In the genomic region with DNA sequence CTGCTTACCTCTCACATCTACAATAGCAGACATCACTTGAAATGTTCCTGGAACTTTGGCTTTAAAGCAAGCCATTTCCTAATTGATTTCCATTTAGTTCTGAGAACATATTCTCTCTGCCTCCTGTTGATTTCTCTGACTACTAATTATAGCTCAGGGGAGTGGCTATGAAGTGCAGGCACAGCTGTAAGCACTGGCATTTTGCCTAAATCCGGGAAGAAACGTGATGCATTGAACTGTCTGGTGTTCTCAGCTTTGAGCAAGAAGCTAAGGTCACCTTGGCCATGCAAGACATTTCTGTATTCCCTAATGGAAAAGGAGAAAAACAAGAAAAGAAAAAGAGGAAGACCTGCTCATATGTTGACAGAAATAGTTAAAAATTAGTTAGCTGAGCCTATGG, we compare ENCODE assay signal across 8 mouse cellular contexts. TPM values are rescaled to one million over a fixed set of nuclear protein-coding genes. Genes with fewer than 3 reads are reported as not detected.
DNase-seq lines count a peak whose midpoint lies in the region; ATAC-seq lines count a peak whose summit lies in the region.

No protein-coding gene starts in this region.

- peak; percentile 44 for DNase-seq in retina, postnatal 1 day
- no peak for DNase-seq in retina, embryonic 14.5 days (ENCODE audit: low spot score)
- peak; percentile 63 for DNase-seq in kidney, adult 9 months
- DNase-seq in layer of hippocampus, adult 11-12 months (ENCODE audit: low spot score): no peak

- no peaks in the 10 kb centered on the region for H3K9me3 ChIP-seq in forebrain, embryonic 15.5 days
- no peaks in the 10 kb centered on the region for H3K9me3 ChIP-seq in forebrain, embryonic 12.5 days
- H3K9me3 ChIP-seq in stomach, embryonic 15.5 days: no peaks in the 10 kb centered on the region

- no peak overlapping the region for H3K4me2 ChIP-seq in forebrain, embryonic 15.5 days (replicated peaks)
- no peak overlapping the region for H3K4me2 ChIP-seq in forebrain, embryonic 12.5 days
- H3K4me2 ChIP-seq in stomach, embryonic 15.5 days: 0 out of 2 replicates have a peak overlapping the region, but pooled peaks have one; percentile 6

- no peaks in the 10 kb centered on the region for H3K27me3 ChIP-seq in forebrain, embryonic 15.5 days
- no peaks in the 10 kb centered on the region for H3K27me3 ChIP-seq in forebrain, embryonic 12.5 days
- H3K27me3 ChIP-seq in stomach, embryonic 15.5 days (replicated peaks): no peaks in the 10 kb centered on the region

- H3K36me3 ChIP-seq in forebrain, embryonic 15.5 days: no peaks in the 10 kb centered on the region
- no peaks in the 10 kb centered on the region; the same call in 1 of the 2 replicates for H3K36me3 ChIP-seq in forebrain, embryonic 12.5 days (replicated peaks)
- no peaks in the 10 kb centered on the region for H3K36me3 ChIP-seq in stomach, embryonic 15.5 days

- H3K9ac ChIP-seq in forebrain, embryonic 15.5 days (replicated peaks): no peak overlapping the region
- H3K9ac ChIP-seq in forebrain, embryonic 12.5 days: no peak overlapping the region
- H3K9ac ChIP-seq in stomach, embryonic 15.5 days: no peak overlapping the region

- H3K27ac ChIP-seq in forebrain, embryonic 15.5 days (replicated peaks): peak overlapping the region; percentile 43; the same call in 1 of the 2 replicates
- H3K27ac ChIP-seq in forebrain, embryonic 12.5 days: no peak overlapping the region
- H3K27ac ChIP-seq in stomach, embryonic 15.5 days: peak overlapping the region; percentile 78; the same call in 1 of the 2 replicates

- H3K4me1 ChIP-seq in forebrain, embryonic 15.5 days: peaks cover 14% of the 10 kb centered on the region
- H3K4me1 ChIP-seq in forebrain, embryonic 12.5 days: peaks cover 20% of the 10 kb centered on the region
- H3K4me1 ChIP-seq in stomach, embryonic 15.5 days: peaks cover 11% of the 10 kb centered on the region; the same call in 1 of the 2 replicates

- no peak; the same call in 1 of the 2 replicates for ATAC-seq in forebrain, embryonic 15.5 days (replicated peaks)
- no peak for ATAC-seq in forebrain, embryonic 12.5 days (ENCODE audit: low FRiP score)
- peak; percentile 68; the same call in 1 of the 2 replicates for ATAC-seq in stomach, embryonic 15.5 days (ENCODE audit: insufficient read depth, low FRiP score, low read depth)
- ATAC-seq in cerebellum, adult (ENCODE audit: insufficient number of reproducible peaks, low FRiP score, low TSS enrichment): no peak

- H3K4me3 ChIP-seq in forebrain, embryonic 15.5 days: no peak overlapping the region
- no peak overlapping the region for H3K4me3 ChIP-seq in forebrain, embryonic 12.5 days (replicated peaks)
- H3K4me3 ChIP-seq in stomach, embryonic 15.5 days (replicated peaks): no peak overlapping the region

- WGBS in forebrain, embryonic 15.5 days: 5% methylated on average over 2 of the region's 2 CpGs
- WGBS in forebrain, embryonic 12.5 days: 22% methylated on average over 2 of the region's 2 CpGs
- 7% methylated on average over 2 of the region's 2 CpGs for WGBS in stomach, embryonic 15.5 days

RNA-seq across cellular contexts. Expression of a gene that starts 33.6 kb away (rescaled TPM):
- 433 and 447 TPM in 2 replicates for polyA plus RNA-seq in forebrain, embryonic 15.5 days (2015; fragmentation: Nextera tagmentation; extraction: Ambion mirVana)
- polyA plus RNA-seq in forebrain, embryonic 12.5 days (2016; fragmentation: Nextera tagmentation; extraction: Ambion mirVana): 731 and 774 TPM in 2 replicates
- 502 and 542 TPM in 2 replicates for polyA plus RNA-seq in stomach, embryonic 15.5 days (2015; fragmentation: Nextera tagmentation; extraction: Ambion mirVana)

Comparison
In these comparisons a context has a peak if more than half of its experiments do, and no peak if none do; other contexts are left out.
1. DNase-seq: peak in retina, postnatal 1 day (single experiment) and kidney, adult 9 months (single experiment); none in retina, embryonic 14.5 days (single experiment) and layer of hippocampus, adult 11-12 months (single experiment).